16 mouse cellular contexts compared by ENCODE assay signal in genomic region chr9:84594724-84595123, GRCm38 (mm10).
"Had no signal": no experiment of that assay in that cellular context is flagged by ENCODE, and none has a peak within 500 bp of the region (broad histone marks: within the 10 kb centered on the region; RNA-seq: fewer than 3 reads in every experiment).

No protein-coding gene starts in this region.

- H3K27ac ChIP-seq: hindbrain, postnatal 0 days; limb, embryonic 12.5 days; liver, embryonic 15.5 days; midbrain, embryonic 10.5 days; neural tube, embryonic 15.5 days; stomach, postnatal 0 days had no signal

- H3K9ac ChIP-seq: limb, embryonic 12.5 days; liver, embryonic 15.5 days; neural tube, embryonic 15.5 days had no signal

- H3K4me2 ChIP-seq: limb, embryonic 12.5 days; liver, embryonic 15.5 days; neural tube, embryonic 15.5 days had no signal

- H3K4me1 ChIP-seq: limb, embryonic 12.5 days; liver, embryonic 15.5 days; midbrain, embryonic 10.5 days; neural tube, embryonic 15.5 days had no signal

- H3K36me3 ChIP-seq: limb, embryonic 12.5 days; liver, embryonic 15.5 days; midbrain, embryonic 10.5 days; neural tube, embryonic 15.5 days had no signal

- H3K4me3 ChIP-seq: limb, embryonic 12.5 days; liver, embryonic 15.5 days; midbrain, embryonic 10.5 days; myocyte; neural tube, embryonic 15.5 days had no signal

- ATAC-seq: hindbrain, postnatal 0 days; lung, postnatal 0 days had no signal

- H3K27me3 ChIP-seq: limb, embryonic 12.5 days; liver, embryonic 15.5 days; neural tube, embryonic 15.5 days had no signal

- DNase-seq: liver; lung, adult 2 months; lung, postnatal 36 days; midbrain, embryonic 14.5 days; right cerebral cortex, adult 18-20 months; right cerebral cortex, postnatal 25 days; thymus, adult 18-20 months; thymus, postnatal 14 days had no signal

- H3K9me3 ChIP-seq: limb, embryonic 12.5 days; liver, embryonic 15.5 days; midbrain, embryonic 10.5 days; neural tube, embryonic 15.5 days had no signal
